Mouse (Mus musculus): ENCODE results near the gene Ccdc33.

- TF ChIP-seq CTCF (IDR thresholded peaks at IDR 0.05; ENCODE audit: low read depth) (no peak), EP300 (IDR thresholded peaks at IDR 0.05; ENCODE audit: low read depth) (no peak)
Observed at GRCm38 (mm10) chr9:58125085-58125484, 6.5 kb upstream of the Ccdc33 start.

All from heart, postnatal 0 days (tissue).